Mouse (Mus musculus) cerebellum, adult 2 months (tissue): Measurements from ENCODE around the gene Gm47841. TPM values are rescaled to one million over a fixed set of nuclear protein-coding genes. Genes with fewer than 3 reads are reported as not detected.

ENCODE experiments used
- DNase-seq, 2 experiments: peaks; one replicate each; pipeline ENCODE4 v3.0.0; 2021
- H3K27ac ChIP-seq: fragments of 200-500 bp; 2 replicates; pipeline ENCODE4 v1.5.1; 2012; ENCODE audit warnings: low read length, control low read depth, inconsistent platforms; ENCODE audit not compliant: insufficient read depth
- H3K27me3 ChIP-seq: fragments of 200-500 bp; 2 replicates; pipeline ENCODE4 v1.6.1; 2012; ENCODE audit warnings: inconsistent platforms, mild to moderate bottlenecking, low read length, moderate library complexity; ENCODE audit not compliant: control insufficient read depth, insufficient read depth
- H3K4me1 ChIP-seq: fragments of 200-500 bp; 2 replicates; pipeline ENCODE4 v1.6.1; 2011; ENCODE audit warnings: low read length; ENCODE audit not compliant: control insufficient read depth, insufficient read depth
- H3K4me3 ChIP-seq: fragments of 200-500 bp; replicated peaks from 2 replicates; pipeline ENCODE3; 2011; ENCODE audit warnings: mild to moderate bottlenecking, low read depth, low read length, control low read depth; ENCODE audit not compliant: insufficient read depth
- CTCF ChIP-seq: fragments of 200-500 bp; IDR thresholded peaks from 2 replicates; pipeline ENCODE4 v1.5.1; 2011; ENCODE audit warnings: low read depth, mild to moderate bottlenecking, control low read depth, low read length, moderate library complexity, borderline replicate concordance; ENCODE audit not compliant: insufficient read depth
- POLR2A ChIP-seq: fragments of 200-500 bp; IDR thresholded peaks from 2 replicates; pipeline ENCODE4 v1.6.1; 2011; ENCODE audit warnings: low read length, control low read depth, borderline replicate concordance; ENCODE audit not compliant: insufficient read depth
- WGBS: fragments of 180-500 bp; shearing (Covaris S2); methylation state at CpG from one replicate; pipeline ENCODE4 v1.1.7; 2018; 5-methylcytosine and 5-hydroxymethylcytosine counted together
- polyA plus RNA-seq: library from polyadenylated mRNA; depleted of rRNA; stranded (reverse); fragments of >200 nt; gene quantifications from 2 replicates; pipeline ENCODE4 v1.2.3, GENCODE M21; 2012

Gm47841 gene
- polyA plus RNA-seq, 1 experiment = not detected

- TF ChIP-seq POLR2A = no peak
- no peak for TF ChIP-seq CTCF
- no peak for DNase-seq
- Histone ChIP-seq H3K4me1 (peaks cover 6% of the 10 kb centered on the region), H3K27me3 (no peaks in the 10 kb centered on the region), H3K27ac (no peak overlapping the region), H3K4me3 (no peak overlapping the region)
- WGBS = 79% methylated on average over 9 of the region's 9 CpGs
Measured at GRCm38 (mm10) chr15:101069641-101070190, 22.5 kb upstream of the Gm47841 start.

GRCm38 (mm10) chr15:101068671-101069070 is 21.5 kb upstream of the Gm47841 start:
- no peak overlapping the region for H3K27ac ChIP-seq
- H3K4me1 ChIP-seq = peaks cover 7% of the 10 kb centered on the region
- TF ChIP-seq POLR2A (no peak), CTCF (no peak)
- no peak for DNase-seq
- no peaks in the 10 kb centered on the region for H3K27me3 ChIP-seq
- 55% methylated on average over 4 of the region's 4 CpGs for WGBS
- no peak overlapping the region for H3K4me3 ChIP-seq

GRCm38 (mm10) chr15:101068029-101068428 is 20.8 kb upstream of the Gm47841 start:
- 75% methylated on average over 3 of the region's 3 CpGs for WGBS
- no peak for DNase-seq
- Histone ChIP-seq H3K27me3 (no peaks in the 10 kb centered on the region), H3K27ac (no peak overlapping the region), H3K4me1 (peaks cover 7% of the 10 kb centered on the region), H3K4me3 (no peak overlapping the region)
- no peak for TF ChIP-seq CTCF

GRCm38 (mm10) chr15:101066920-101067696 is 19.9 kb upstream of the Gm47841 start:
- WGBS = 69% methylated on average over 7 of the region's 9 CpGs
- TF ChIP-seq CTCF = no peak
- TF ChIP-seq POLR2A = no peak
- no peaks in the 10 kb centered on the region for H3K27me3 ChIP-seq
- peaks cover 7% of the 10 kb centered on the region for H3K4me1 ChIP-seq
- no peak for DNase-seq
- no peak overlapping the region for H3K4me3 ChIP-seq
- H3K27ac ChIP-seq = no peak overlapping the region

- Histone ChIP-seq H3K4me3 (no peak overlapping the region), H3K27ac (no peak overlapping the region), H3K27me3 (no peaks in the 10 kb centered on the region), H3K4me1 (peaks cover 7% of the 10 kb centered on the region)
- 49% methylated on average over 6 of the region's 6 CpGs for WGBS
- DNase-seq = no peak
- TF ChIP-seq CTCF (no peak), POLR2A (no peak)
Measured at GRCm38 (mm10) chr15:101066364-101066847, 19.2 kb upstream of the Gm47841 start.

GRCm38 (mm10) chr15:101065069-101065468 is 17.9 kb upstream of the Gm47841 start:
- no peak overlapping the region for H3K4me3 ChIP-seq
- TF ChIP-seq POLR2A (no peak), CTCF (no peak)
- DNase-seq = peak; percentile 36 to 45
- H3K27ac ChIP-seq = no peak overlapping the region
- 22% methylated on average over 6 of the region's 6 CpGs for WGBS
- no peaks in the 10 kb centered on the region for H3K27me3 ChIP-seq
- peaks cover 7% of the 10 kb centered on the region for H3K4me1 ChIP-seq

- WGBS = 77% methylated on average over 11 of the region's 11 CpGs
- Histone ChIP-seq H3K27me3 (no peaks in the 10 kb centered on the region), H3K4me1 (peaks cover 7% of the 10 kb centered on the region), H3K27ac (no peak overlapping the region), H3K4me3 (no peak overlapping the region)
- TF ChIP-seq CTCF (no peak), POLR2A (no peak)
- DNase-seq = no peak
Measured at GRCm38 (mm10) chr15:101060280-101060852, 13.2 kb upstream of the Gm47841 start.
